Mouse (Mus musculus) lung, postnatal 0 days (tissue): ENCODE measurements around the gene Serinc3.

Experiments
- CTCF ChIP-seq: IDR thresholded peaks from 2 replicates; pipeline ENCODE4 v1.5.1; 2016; ENCODE audit warnings: antibody characterized with exemption, mild to moderate bottlenecking
- EP300 ChIP-seq: IDR thresholded peaks from 2 replicates; pipeline ENCODE4 v1.6.1; 2016; ENCODE audit warnings: antibody characterized with exemption, mild to moderate bottlenecking, control low read depth

GRCm38 (mm10) chr2:163609281-163609975, 35.5 kb downstream of the Serinc3 start:
- TF ChIP-seq CTCF (no peak), EP300 (no peak)
